Mouse (Mus musculus) layer of hippocampus, adult 11-12 months (tissue): Measurements from ENCODE around the gene Slc22a1.
"Not testable (repeated sequence)": the region's sequence is repeated elsewhere in the genome, so short reads cannot be mapped to it uniquely, and the experiment has no call there.

ENCODE experiments used
- DNase-seq: peaks from one replicate; pipeline ENCODE4 v3.0.0; 2022; ENCODE audit warnings: low spot score

Gene Slc22a1

DNA sequence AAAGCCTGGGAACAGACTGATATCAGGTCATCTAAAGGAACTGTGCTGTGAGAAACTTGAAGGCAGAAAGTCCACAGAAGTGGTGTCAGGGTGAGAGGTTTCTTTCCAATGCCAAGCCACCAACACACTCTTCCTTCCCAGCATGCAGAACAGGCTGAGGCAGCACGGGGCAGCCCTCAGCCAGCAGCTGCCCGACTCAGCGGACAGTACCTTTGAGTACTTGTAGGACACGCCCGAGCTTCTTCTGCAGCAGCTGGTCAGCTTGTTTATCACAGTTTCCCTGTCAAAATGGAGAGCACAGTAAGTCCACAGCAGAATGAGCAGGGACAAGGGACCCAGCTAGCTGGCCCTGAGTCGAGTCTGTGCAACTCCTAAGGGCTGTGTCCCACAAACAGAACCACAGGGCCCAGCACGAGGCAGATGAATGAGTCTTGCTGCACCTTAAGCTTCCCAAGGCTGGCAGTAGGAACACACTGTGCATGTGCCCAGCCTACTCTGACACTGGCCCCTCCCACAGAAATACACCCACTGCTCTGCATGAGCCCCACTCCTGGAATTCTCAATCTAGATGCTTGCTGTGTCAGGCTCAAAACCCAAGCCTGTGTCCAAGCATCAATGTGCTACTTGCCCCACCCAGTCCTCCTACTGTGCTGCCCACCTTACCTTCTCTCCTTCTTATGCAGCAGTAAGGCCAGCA lies 9.4 kb upstream of the Slc22a1 start:
- DNase-seq, result no peak

GRCm38 (mm10) chr17:12684412-12684811 lies 8.8 kb upstream of the Slc22a1 start:
- no peak for DNase-seq

DNA sequence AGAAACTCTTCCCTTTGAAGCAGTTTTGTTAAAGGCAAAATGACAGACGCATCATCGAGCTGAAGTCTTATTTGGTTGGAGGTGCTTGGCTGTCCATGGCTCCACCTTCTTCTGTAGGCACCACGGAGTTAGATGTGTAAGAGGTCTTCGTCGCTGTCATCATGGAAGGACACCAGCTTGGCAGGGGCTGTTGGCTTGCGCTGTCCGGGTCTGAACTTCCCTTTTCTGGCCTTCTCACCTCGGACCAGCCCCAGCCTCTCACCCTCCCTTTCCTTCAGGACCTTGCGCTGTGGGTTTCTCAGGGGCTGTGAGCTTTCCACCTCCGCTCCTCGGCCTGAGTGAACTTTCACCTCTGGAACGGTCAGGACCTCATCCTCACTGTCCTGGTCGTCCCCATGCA lies 8.0 kb upstream of the Slc22a1 start:
- no peak for DNase-seq

GRCm38 (mm10) chr17:12678261-12678660 lies 2.6 kb upstream of the Slc22a1 start:
- no peak for DNase-seq

- DNase-seq, result no peak
Measured at GRCm38 (mm10) chr17:12677139-12677538, 1.5 kb upstream of the Slc22a1 start.

DNA sequence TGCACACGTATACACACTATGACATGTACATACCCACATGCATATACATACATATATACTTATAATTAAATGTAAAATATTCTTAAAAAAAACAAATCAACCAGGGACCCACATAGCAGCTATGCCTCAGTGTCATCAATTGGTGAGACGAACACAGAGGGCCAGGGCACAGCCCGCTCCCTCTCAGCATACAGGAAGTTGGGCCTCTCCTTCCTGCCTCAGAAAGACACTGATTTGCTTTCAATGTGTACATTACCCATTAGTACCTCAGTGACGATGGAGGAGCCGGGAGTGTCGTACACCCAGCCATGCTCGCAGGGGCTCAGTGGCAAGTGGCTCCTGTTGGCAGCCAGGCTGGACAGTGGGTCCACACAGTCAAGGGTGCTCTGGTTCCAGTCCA lies 649 bp downstream of the Slc22a1 start:
- not testable (repeated sequence) for DNase-seq

DNA sequence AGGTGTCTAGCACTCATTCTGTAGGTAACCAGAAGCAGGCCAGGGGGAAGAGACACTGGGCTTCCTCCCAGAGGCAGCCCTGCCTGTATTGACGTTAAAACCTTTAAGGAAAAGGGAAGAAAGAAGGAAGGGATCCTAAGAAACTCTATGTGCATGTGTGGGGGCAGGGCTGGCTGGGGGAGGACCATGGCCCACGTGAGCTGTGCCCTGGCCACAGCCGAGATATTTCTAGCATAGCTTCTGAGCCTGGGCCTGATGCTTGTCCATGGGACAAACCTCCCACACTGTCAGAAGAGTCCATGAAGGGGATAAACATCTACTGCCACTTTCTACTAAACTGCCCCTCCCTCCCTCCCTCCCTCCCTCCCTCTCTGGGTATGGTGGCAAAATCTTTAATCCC lies 1.8 kb downstream of the Slc22a1 start:
- no peak for DNase-seq

DNA sequence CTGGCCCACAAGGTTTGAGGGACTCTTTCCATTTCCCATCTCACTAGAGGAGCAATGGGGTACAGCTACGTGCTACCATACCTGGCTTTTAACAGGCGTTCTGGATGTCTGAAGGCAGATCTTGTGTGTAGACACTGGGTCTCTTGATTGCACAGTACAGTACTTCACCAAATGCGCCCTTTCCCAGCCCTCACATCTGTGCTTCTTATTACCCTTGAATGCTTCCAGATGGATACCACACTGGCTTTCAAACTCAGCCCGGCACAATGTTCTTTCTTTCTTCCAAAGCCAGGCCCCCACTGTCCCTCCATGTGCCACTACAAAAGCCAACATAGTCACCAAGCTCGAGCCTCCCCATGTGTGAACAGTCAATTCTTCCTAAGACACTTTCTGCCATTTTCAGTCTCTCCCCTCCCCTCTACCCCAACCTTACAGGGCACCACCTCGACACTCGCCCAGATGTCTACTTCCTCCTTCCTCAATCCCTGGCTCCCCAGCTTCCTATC lies 3.3 kb downstream of the Slc22a1 start:
- no peak for DNase-seq

DNA sequence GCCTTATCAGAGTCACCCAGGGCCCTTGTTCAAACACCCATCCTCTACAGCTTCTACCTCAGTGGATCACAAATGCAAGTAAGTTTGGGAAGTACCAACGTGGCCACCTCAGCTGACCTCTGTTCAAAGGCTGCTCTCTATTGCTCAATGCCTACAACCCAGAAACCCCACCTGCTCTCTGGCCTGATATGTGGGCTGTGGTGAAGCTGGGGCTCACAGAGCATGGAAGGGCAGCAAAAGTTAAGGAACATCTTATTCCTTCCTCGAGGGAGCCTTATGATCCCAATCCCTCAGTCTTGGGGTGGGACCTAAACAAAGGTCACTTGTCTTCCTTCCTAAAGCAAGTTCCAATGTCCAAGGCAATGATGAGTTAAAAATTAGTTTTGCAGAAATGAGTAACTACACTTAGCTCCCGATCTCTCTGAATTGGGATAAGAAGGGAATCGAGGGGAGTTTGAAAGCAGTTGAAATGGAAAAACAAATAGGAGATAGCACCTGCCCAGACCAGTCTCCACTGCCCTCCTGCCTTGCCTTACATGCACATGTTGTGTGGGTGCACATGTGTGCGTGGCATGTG lies 4.5 kb downstream of the Slc22a1 start:
- no peak for DNase-seq

GRCm38 (mm10) chr17:12669363-12669679 lies 6.3 kb downstream of the Slc22a1 start:
- no peak for DNase-seq

- no peak for DNase-seq
Measured at GRCm38 (mm10) chr17:12668478-12669362, 6.9 kb downstream of the Slc22a1 start.

DNA sequence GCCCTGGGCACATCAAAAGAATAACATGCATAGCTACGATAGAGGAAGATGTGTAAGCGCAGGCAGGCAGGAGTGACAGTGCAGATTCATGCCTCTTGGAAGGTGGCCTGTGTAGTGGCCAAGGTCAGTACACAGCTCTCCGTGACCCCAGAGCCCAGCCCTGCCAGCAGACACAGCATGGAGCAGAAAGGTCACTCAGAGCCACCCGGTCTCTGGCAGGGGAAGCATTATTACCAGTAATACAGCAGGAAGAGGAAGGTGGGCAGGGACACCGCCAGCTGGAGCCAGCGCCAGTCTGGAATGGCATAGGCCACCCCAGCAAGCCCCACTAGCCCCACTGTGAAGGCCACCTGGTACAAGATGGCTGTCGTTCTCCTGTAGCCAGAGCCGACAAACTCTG lies 11.5 kb downstream of the Slc22a1 start:
- DNase-seq, result no peak

GRCm38 (mm10) chr17:12660572-12661260 lies 14.9 kb downstream of the Slc22a1 start:
- peak; percentile 44 for DNase-seq

DNA sequence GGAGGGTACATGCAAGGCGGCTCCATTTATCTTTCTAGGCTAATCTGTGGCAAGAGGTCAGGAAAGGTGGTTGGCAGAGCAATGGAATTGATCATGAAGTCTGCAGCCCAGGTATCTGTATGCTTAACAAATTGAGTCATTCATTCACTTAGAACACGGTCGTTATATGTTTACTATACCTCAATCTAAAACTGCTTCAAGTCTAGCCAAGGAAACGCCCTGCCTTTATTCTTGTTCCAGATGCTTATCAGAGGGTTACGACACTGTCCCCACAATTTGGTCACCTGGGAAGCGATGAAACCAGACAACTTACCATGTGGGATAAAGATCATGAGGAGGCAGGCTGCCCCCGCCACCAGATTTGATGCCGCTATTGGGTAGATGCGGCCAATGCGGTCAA lies 16.4 kb downstream of the Slc22a1 start:
- DNase-seq, result no peak

DNA sequence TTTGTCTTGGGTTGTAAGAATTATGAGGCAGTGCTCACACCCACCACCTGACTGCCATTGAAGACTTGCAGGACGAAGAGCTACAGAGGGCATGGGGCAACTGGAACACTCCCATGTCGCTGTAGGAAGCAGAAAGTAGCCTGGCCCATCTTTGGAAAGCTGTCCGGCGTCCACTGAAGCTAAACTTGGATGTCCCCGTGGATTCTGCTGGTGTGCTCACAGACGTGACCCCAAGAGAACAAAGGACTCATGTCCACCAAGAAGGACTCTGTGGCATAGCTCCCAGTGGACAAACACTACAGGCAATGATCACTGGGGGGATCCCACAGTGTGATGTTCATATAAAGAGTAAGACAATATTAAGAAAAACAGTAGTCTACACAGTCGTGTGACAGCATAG lies 16.8 kb downstream of the Slc22a1 start:
- DNase-seq, result no peak

DNA sequence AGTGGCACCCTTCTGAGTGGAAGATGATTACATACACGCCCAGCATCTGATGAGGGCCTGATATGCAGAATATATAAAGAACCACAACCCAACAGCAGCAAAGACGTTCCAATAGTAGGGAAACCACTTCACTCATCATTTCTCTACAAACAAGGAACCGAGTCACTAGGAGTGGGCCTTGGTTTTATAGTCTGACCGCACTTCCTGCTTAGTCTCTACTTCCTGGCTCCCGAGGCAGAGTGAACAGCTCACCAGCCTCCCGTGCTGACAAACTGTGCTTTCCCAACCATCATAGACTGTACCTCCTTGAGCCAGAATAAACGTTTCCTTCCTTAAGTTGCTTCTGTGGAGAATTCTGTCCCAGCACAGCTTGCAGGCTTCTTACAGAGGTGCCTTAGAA lies 19.8 kb downstream of the Slc22a1 start:
- DNase-seq, result no peak

- peak; percentile 16 for DNase-seq
Measured at GRCm38 (mm10) chr17:12654061-12654460, 21.6 kb downstream of the Slc22a1 start.

DNA sequence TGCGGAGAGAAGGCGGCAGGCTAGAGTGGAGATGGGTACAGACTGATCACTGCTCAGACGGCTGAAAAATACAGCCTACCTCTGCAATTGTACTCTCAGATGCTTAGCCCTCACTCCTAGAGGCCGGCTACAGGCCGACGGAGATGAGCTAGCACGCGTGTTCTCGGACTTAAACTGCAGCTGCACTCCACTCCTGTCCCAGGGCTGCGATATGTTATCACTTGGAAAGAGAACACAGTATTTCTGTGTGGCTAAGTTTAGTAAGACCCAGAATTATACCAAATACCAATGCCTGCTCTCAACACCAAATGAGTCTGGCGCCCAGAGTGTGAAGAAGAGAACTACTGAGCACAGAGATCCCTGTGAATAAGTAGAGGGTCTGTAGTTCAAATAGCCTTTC lies 23.0 kb downstream of the Slc22a1 start:
- no peak for DNase-seq

DNA sequence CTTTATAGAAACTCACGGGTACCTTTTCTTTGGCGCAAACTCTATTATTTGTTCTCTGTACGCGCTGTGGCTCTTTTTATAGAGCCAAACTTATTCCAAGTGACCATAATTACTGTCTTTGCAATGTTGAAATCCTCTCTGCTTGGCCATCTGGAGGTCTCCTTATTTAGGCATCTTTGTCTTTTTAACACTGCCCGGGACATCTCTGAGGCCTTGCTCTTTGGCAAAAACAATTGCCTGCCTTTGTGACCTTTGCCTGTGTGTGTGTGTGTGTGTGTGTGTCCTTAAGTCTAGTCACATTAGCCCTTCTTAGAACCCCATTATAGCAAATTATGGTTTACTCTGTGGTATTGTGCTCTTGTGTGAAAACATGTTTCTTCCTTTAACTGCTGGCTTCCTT lies 30.2 kb downstream of the Slc22a1 start:
- no peak for DNase-seq

DNA sequence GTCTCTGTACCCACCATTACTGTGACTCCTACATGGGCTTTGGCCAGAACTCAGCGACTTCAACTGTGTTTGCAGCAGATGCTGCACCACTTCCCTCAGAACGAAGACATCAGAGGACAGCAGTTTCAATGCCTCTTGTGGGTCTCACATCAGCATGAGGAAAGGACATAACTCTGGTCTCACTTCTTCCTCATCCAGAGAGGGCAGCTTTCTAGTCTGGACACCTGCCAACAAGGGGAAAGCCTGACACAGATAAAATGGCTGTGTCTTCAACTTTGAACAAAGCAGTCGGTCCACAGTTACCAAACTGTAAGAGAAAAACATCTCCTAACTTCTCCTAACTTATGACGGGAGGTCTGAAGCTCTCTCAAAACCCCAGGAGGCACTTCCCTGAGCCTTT lies 34.5 kb downstream of the Slc22a1 start:
- no peak for DNase-seq

GRCm38 (mm10) chr17:12639585-12639984 lies 36.0 kb downstream of the Slc22a1 start:
- DNase-seq, result no peak

GRCm38 (mm10) chr17:12634814-12635213 lies 40.8 kb downstream of the Slc22a1 start:
- DNase-seq, result no peak
